Mouse (Mus musculus) midbrain, embryonic 11.5 days (tissue): ENCODE results near the gene Pom121l2. TPM values are rescaled to one million over a fixed set of nuclear protein-coding genes. Genes with fewer than 3 reads are reported as not detected.

Experiments used
- ATAC-seq: fragments of 200-750 bp; cut with Nextera tagmentation; 2 replicates; pipeline ENCODE4 v1.8.0; 2017; ENCODE audit warnings: moderate TSS enrichment, moderate library complexity; ENCODE audit not compliant: low FRiP score
- DNase-seq: peaks from one replicate; pipeline ENCODE4 v3.0.0; 2015; ENCODE audit warnings: low spot score; ENCODE audit errors: missing footprints
- H3K27ac ChIP-seq: fragments of 300-500 bp; sonication (generic); 2 replicates; pipeline ENCODE4 v1.5.1; 2014; ENCODE audit warnings: low read depth, low read length
- H3K27me3 ChIP-seq: fragments of 300-500 bp; sonication (generic); 2 replicates; pipeline ENCODE4 v1.6.1; 2014; ENCODE audit warnings: mild to moderate bottlenecking, low read length, moderate library complexity, mixed read lengths; ENCODE audit not compliant: control insufficient read depth, insufficient read depth
- H3K36me3 ChIP-seq: fragments of 300-500 bp; sonication (generic); 2 replicates; pipeline ENCODE4 v1.6.1; 2014; ENCODE audit warnings: mild to moderate bottlenecking, low read length, moderate library complexity, mixed read lengths; ENCODE audit not compliant: control insufficient read depth, insufficient read depth
- H3K4me1 ChIP-seq: fragments of 300-500 bp; sonication (generic); 2 replicates; pipeline ENCODE4 v1.6.1; 2014; ENCODE audit warnings: low read length; ENCODE audit not compliant: control insufficient read depth, insufficient read depth
- H3K4me2 ChIP-seq: fragments of 300-500 bp; sonication (generic); 2 replicates; pipeline ENCODE4 v1.6.1; 2014; ENCODE audit warnings: mild to moderate bottlenecking, moderate library complexity
- H3K4me3 ChIP-seq: fragments of 300-500 bp; sonication (generic); 2 replicates; pipeline ENCODE4 v1.5.1; 2014; ENCODE audit warnings: low read depth, low read length
- H3K9ac ChIP-seq: fragments of 300-500 bp; sonication (generic); 2 replicates; pipeline ENCODE4 v1.6.1; 2014; ENCODE audit warnings: low read length
- H3K9me3 ChIP-seq: fragments of 300-500 bp; sonication (generic); 2 replicates; pipeline ENCODE4 v1.6.1; 2016; ENCODE audit warnings: low read length; ENCODE audit not compliant: control insufficient read depth
- whole genome bisulfite sequencing: fragments of 180-500 bp; shearing (Covaris S2); extraction: QIAGEN DNeasy Blood & Tissue Kit; methylation state at CpG from one replicate; pipeline ENCODE4 v1.1.7; 2014; 5-methylcytosine and 5-hydroxymethylcytosine counted together
- polyA plus RNA-seq: library from polyadenylated mRNA; unstranded; fragments of >200 nt; fragmentation: Nextera tagmentation; extraction: Ambion mirVana; gene quantifications from 2 replicates; pipeline ENCODE4 v1.2.1, GENCODE M21; 2014

The Pom121l2 gene
- polyA plus RNA-seq, 1 experiment from 2014 or later, result not detected

- Histone ChIP-seq H3K9ac (no peak overlapping the region), H3K4me3 (no peak overlapping the region), H3K4me1 (peaks cover 13% of the 10 kb centered on the region), H3K27me3 (no peaks in the 10 kb centered on the region), H3K36me3 (no peaks in the 10 kb centered on the region), H3K27ac (no peak overlapping the region), H3K4me2 (no peak overlapping the region), H3K9me3 (no peaks in the 10 kb centered on the region)
- 70% methylated on average over 1 of the region's 1 CpGs for WGBS
- DNase-seq (no peak), ATAC-seq (no peak)
Observed at GRCm38 (mm10) chr13:21943644-21944043, 37.4 kb upstream of the Pom121l2 start.

GRCm38 (mm10) chr13:21944592-21944925 lies 36.4 kb upstream of the Pom121l2 start:
- ATAC-seq (no peak), DNase-seq (no peak)
- Histone ChIP-seq H3K9me3 (no peaks in the 10 kb centered on the region), H3K36me3 (peaks cover under 1% of the 10 kb centered on the region; the same call in 1 of the 2 replicates), H3K27ac (no peak overlapping the region), H3K4me3 (peak overlapping the region; percentile 78), H3K27me3 (no peaks in the 10 kb centered on the region), H3K9ac (peak overlapping the region; percentile 33; the same call in 1 of the 2 replicates), H3K4me1 (peaks cover 13% of the 10 kb centered on the region), H3K4me2 (peak overlapping the region; percentile 85)
- WGBS, result under 1% methylated on average over 7 of the region's 7 CpGs

- H3K27ac ChIP-seq, result peak within 1 kb of the TSS; percentile 50
- DNase-seq (peak; percentile 99), ATAC-seq (peak; percentile 96)
- peak within 1 kb of the TSS; percentile 78 for H3K4me3 ChIP-seq
- no peaks in the 10 kb centered on the region for H3K27me3 ChIP-seq
- H3K9me3 ChIP-seq, result no peaks in the 10 kb centered on the region
- peak within 1 kb of the TSS; percentile 79 for H3K9ac ChIP-seq
- peaks cover 13% of the 10 kb centered on the region for H3K4me1 ChIP-seq
- peak within 1 kb of the TSS; percentile 85 for H3K4me2 ChIP-seq
- peaks cover 5% of the 10 kb centered on the region; the same call in 1 of the 2 replicates for H3K36me3 ChIP-seq
- WGBS, result under 1% methylated on average over 50 of the region's 50 CpGs
Observed at GRCm38 (mm10) chr13:21944926-21945740, 35.9 kb upstream of the Pom121l2 start, which contains the start of gene Zfp184. TSS of gene Zfp184 (plus strand) at chr13:21945094.

GRCm38 (mm10) chr13:21969269-21969668 lies 11.7 kb upstream of the Pom121l2 start:
- 45% methylated on average over 1 of the region's 1 CpGs for WGBS
- Histone ChIP-seq H3K36me3 (no peaks in the 10 kb centered on the region), H3K27me3 (no peaks in the 10 kb centered on the region), H3K4me2 (no peak overlapping the region), H3K9ac (no peak overlapping the region), H3K9me3 (no peaks in the 10 kb centered on the region), H3K27ac (no peak overlapping the region), H3K4me3 (no peak overlapping the region), H3K4me1 (no peaks in the 10 kb centered on the region)
- no peak for DNase-seq
- no peak for ATAC-seq

GRCm38 (mm10) chr13:21969816-21970215 lies 11.2 kb upstream of the Pom121l2 start:
- no peak overlapping the region for H3K27ac ChIP-seq
- ATAC-seq (no peak), DNase-seq (no peak)
- H3K36me3 ChIP-seq, result no peaks in the 10 kb centered on the region
- H3K9ac ChIP-seq, result no peak overlapping the region
- no peaks in the 10 kb centered on the region for H3K9me3 ChIP-seq
- H3K4me3 ChIP-seq, result no peak overlapping the region
- no peaks in the 10 kb centered on the region for H3K4me1 ChIP-seq
- no peaks in the 10 kb centered on the region for H3K27me3 ChIP-seq
- WGBS, result 64% methylated on average over 2 of the region's 2 CpGs
- no peak overlapping the region for H3K4me2 ChIP-seq

- ATAC-seq (no peak), DNase-seq (no peak)
- WGBS, result 41% methylated on average over 3 of the region's 3 CpGs
Observed at GRCm38 (mm10) chr13:21971641-21972040, 9.4 kb upstream of the Pom121l2 start.

GRCm38 (mm10) chr13:21974221-21974725 lies 6.7 kb upstream of the Pom121l2 start:
- H3K9ac ChIP-seq, result peak overlapping the region; percentile 91
- peaks cover 3% of the 10 kb centered on the region; the same call in 1 of the 2 replicates for H3K27me3 ChIP-seq
- no peaks in the 10 kb centered on the region for H3K36me3 ChIP-seq
- H3K9me3 ChIP-seq, result no peaks in the 10 kb centered on the region
- H3K4me1 ChIP-seq, result no peaks in the 10 kb centered on the region
- H3K4me3 ChIP-seq, result peak overlapping the region; percentile 59
- under 1% methylated on average over 23 of the region's 23 CpGs for WGBS
- DNase-seq (peak; percentile 98), ATAC-seq (peak; percentile 92)
- peak overlapping the region; percentile 47 for H3K4me2 ChIP-seq
- peak overlapping the region; percentile 80 for H3K27ac ChIP-seq

More at GRCm38 (mm10) chr13:21971641-21972040, 9.4 kb upstream of the Pom121l2 start:
- no peaks in the 10 kb centered on the region for H3K36me3 ChIP-seq
- H3K4me3 ChIP-seq, result no peak overlapping the region
- H3K4me1 ChIP-seq, result no peaks in the 10 kb centered on the region
- no peak overlapping the region for H3K27ac ChIP-seq
- H3K27me3 ChIP-seq, result no peaks in the 10 kb centered on the region
- no peak overlapping the region for H3K9ac ChIP-seq
- no peak overlapping the region for H3K4me2 ChIP-seq
- no peaks in the 10 kb centered on the region for H3K9me3 ChIP-seq

- WGBS, result 5% methylated on average over 20 of the region's 20 CpGs
- H3K4me2 ChIP-seq, result peak overlapping the region; percentile 47
- ATAC-seq, result peak; percentile 91
Observed at GRCm38 (mm10) chr13:21974726-21975473, 6.1 kb upstream of the Pom121l2 start.

More at GRCm38 (mm10) chr13:21974726-21975473, 6.1 kb upstream of the Pom121l2 start:
- H3K9ac ChIP-seq, result peak overlapping the region; percentile 91
- H3K36me3 ChIP-seq, result no peaks in the 10 kb centered on the region
- DNase-seq, result peak; percentile 98
- peaks cover 3% of the 10 kb centered on the region; the same call in 1 of the 2 replicates for H3K27me3 ChIP-seq
- H3K4me3 ChIP-seq, result peak overlapping the region; percentile 59
- H3K4me1 ChIP-seq, result no peaks in the 10 kb centered on the region
- no peaks in the 10 kb centered on the region for H3K9me3 ChIP-seq
- H3K27ac ChIP-seq, result peak overlapping the region; percentile 80
